Mouse (Mus musculus): ENCODE results near the gene Perp.

Gene Perp

GRCm38 (mm10) chr10:18863332-18863731 lies 18.5 kb downstream of the Perp start:
- DNase-seq (ENCODE audit: low read depth): no peak

- DNase-seq (ENCODE audit: low read depth): no peak
These were observed 19.9 kb downstream of the Perp start for GRCm38 (mm10) chr10:18864753-18865152.

- no peak for DNase-seq (ENCODE audit: low read depth)
These were observed 26.2 kb downstream of the Perp start for GRCm38 (mm10) chr10:18870990-18871389.

- no peak for DNase-seq (ENCODE audit: low read depth)
These were observed 31.4 kb downstream of the Perp start for GRCm38 (mm10) chr10:18876211-18876610.

GRCm38 (mm10) chr10:18878111-18878510 lies 33.3 kb downstream of the Perp start:
- DNase-seq (ENCODE audit: low read depth): no peak

- no peak for DNase-seq (ENCODE audit: low read depth)
These were observed 34.3 kb downstream of the Perp start for GRCm38 (mm10) chr10:18879160-18879559.

- DNase-seq (ENCODE audit: low read depth): no peak
These were observed 34.9 kb downstream of the Perp start for GRCm38 (mm10) chr10:18879690-18880089.

GRCm38 (mm10) chr10:18882190-18882589 lies 37.4 kb downstream of the Perp start:
- no peak for DNase-seq (ENCODE audit: low read depth)

GRCm38 (mm10) chr10:18886918-18887625 lies 42.3 kb downstream of the Perp start:
- no peak for DNase-seq (ENCODE audit: low read depth)

- no peak for DNase-seq (ENCODE audit: low read depth)
These were observed 43.9 kb downstream of the Perp start for GRCm38 (mm10) chr10:18888751-18889150.

GRCm38 (mm10) chr10:18889255-18889654 lies 44.4 kb downstream of the Perp start:
- DNase-seq (ENCODE audit: low read depth): no peak

- no peak for DNase-seq (ENCODE audit: low read depth)
These were observed 46.3 kb downstream of the Perp start for GRCm38 (mm10) chr10:18891110-18891509.

GRCm38 (mm10) chr10:18892102-18892501 lies 47.3 kb downstream of the Perp start:
- no peak for DNase-seq (ENCODE audit: low read depth)

- DNase-seq (ENCODE audit: low read depth): no peak
These were observed 49.7 kb downstream of the Perp start for GRCm38 (mm10) chr10:18894259-18895166.

- DNase-seq (ENCODE audit: low read depth): no peak
These were observed 59.3 kb downstream of the Perp start for GRCm38 (mm10) chr10:18904108-18904507.
